Mouse (Mus musculus): Measurements from ENCODE around the gene Ccdc78. TPM values are rescaled to one million over a fixed set of nuclear protein-coding genes. Genes with fewer than 3 reads are reported as not detected.
"Not testable (repeated sequence)": the region's sequence is repeated elsewhere in the genome, so short reads cannot be mapped to it uniquely, and the experiment has no call there.

The Ccdc78 gene
- polyA plus RNA-seq, 1 experiment, result not detected

DNA sequence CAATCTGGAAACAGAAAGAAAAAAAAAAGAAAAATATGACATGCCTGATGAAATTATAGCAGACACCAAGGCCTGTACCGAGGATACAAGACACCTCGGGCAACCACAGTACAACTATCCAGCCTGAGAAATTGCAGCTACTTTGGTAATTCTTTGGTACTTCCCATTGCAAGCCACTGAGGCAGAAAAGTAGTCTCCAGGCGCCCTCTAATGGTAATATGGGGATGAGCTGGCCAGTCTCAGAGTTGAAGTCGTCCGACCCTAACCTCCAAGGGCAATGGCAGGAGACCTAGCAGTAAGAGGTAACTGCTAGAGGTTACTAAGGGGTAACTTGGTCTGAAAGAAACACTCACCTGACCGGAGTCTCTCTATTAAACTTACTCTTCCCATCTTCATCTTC, 14.6 kb downstream of the Ccdc78 start:
- Histone ChIP-seq H3K4me3 (ENCODE audit: low read depth, low read length) (no peak overlapping the region), H3K9me3 (replicated peaks; ENCODE audit: control insufficient read depth, insufficient read depth, low read length, poor library complexity, severe bottlenecking) (no peaks in the 10 kb centered on the region), H3K27me3 (ENCODE audit: control insufficient read depth, insufficient read depth, low read length, poor library complexity, severe bottlenecking) (no peaks in the 10 kb centered on the region), H3K36me3 (ENCODE audit: control insufficient read depth, insufficient read depth, low read length, poor library complexity, severe bottlenecking) (no peaks in the 10 kb centered on the region), H3K9ac (ENCODE audit: low read depth, poor library complexity, severe bottlenecking) (no peak overlapping the region), H3K27ac (ENCODE audit: insufficient read depth, low read length) (no peak overlapping the region), H3K4me1 (ENCODE audit: control insufficient read depth, insufficient read depth, low read length) (no peaks in the 10 kb centered on the region)
- peak; percentile 68 for TF ChIP-seq CTCF (IDR thresholded peaks at IDR 0.05; ENCODE audit: low read depth, low read length)
- TF ChIP-seq EP300 (IDR thresholded peaks at IDR 0.05; ENCODE audit: insufficient read depth, low read depth, low read length), result no peak
- TF ChIP-seq POLR2A (IDR thresholded peaks at IDR 0.05; ENCODE audit: insufficient read depth, low read length), result no peak

DNA sequence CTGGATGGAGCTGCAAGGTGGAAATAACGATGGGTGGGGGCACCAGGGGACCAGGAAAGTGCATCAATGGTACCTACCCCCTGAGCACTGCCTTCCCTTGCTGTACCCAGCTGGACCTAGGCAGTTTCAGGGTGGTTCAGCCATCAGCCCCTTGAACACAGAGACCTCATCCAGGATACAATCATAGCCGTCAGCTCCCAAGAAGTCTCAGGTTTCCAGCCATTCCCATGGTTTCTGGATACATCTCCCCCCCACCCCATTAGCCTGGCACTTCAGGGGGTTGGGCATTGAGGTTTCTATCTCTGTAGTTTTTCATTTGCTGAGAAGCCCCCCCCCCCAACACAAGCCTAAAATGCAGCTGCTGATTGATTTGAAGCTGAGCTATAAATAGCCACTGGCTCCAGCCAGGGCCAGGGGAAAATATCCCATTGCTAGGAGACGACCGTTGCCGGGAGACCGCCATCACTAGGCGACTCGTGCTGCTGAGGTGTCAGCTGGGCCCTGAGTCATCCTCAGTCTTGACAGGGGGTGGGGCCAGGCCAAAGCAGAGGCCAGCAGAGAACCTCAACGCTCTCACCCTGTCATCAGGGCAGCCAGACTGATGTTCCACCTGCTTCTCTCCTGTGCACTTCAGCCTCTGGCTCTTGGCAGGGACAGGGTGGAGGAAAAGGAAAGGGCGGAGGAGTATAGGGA, 16.6 kb downstream of the Ccdc78 start:
- H3K4me1 ChIP-seq (ENCODE audit: control insufficient read depth, insufficient read depth, low read length), result no peaks in the 10 kb centered on the region
- no peaks in the 10 kb centered on the region for H3K36me3 ChIP-seq (ENCODE audit: control insufficient read depth, insufficient read depth, low read length, poor library complexity, severe bottlenecking)
- H3K27ac ChIP-seq (ENCODE audit: insufficient read depth, low read length), result no peak overlapping the region
- no peak overlapping the region for H3K9ac ChIP-seq (ENCODE audit: low read depth, poor library complexity, severe bottlenecking)
- H3K4me3 ChIP-seq (ENCODE audit: low read depth, low read length), result no peak overlapping the region
- H3K9me3 ChIP-seq (replicated peaks; ENCODE audit: control insufficient read depth, insufficient read depth, low read length, poor library complexity, severe bottlenecking), result no peaks in the 10 kb centered on the region
- TF ChIP-seq POLR2A (IDR thresholded peaks at IDR 0.05; ENCODE audit: insufficient read depth, low read length) (no peak), CTCF (IDR thresholded peaks at IDR 0.05; ENCODE audit: low read depth, low read length) (no peak)
- no peaks in the 10 kb centered on the region for H3K27me3 ChIP-seq (ENCODE audit: control insufficient read depth, insufficient read depth, low read length, poor library complexity, severe bottlenecking)

- no peak overlapping the region for H3K4me3 ChIP-seq (ENCODE audit: low read depth, low read length)
- H3K36me3 ChIP-seq (ENCODE audit: control insufficient read depth, insufficient read depth, low read length, poor library complexity, severe bottlenecking), result no peaks in the 10 kb centered on the region
- H3K27ac ChIP-seq (ENCODE audit: insufficient read depth, low read length), result no peak overlapping the region
- H3K9me3 ChIP-seq (replicated peaks; ENCODE audit: control insufficient read depth, insufficient read depth, low read length, poor library complexity, severe bottlenecking), result no peaks in the 10 kb centered on the region
- no peak overlapping the region for H3K9ac ChIP-seq (ENCODE audit: low read depth, poor library complexity, severe bottlenecking)
- no peaks in the 10 kb centered on the region for H3K27me3 ChIP-seq (ENCODE audit: control insufficient read depth, insufficient read depth, low read length, poor library complexity, severe bottlenecking)
- no peaks in the 10 kb centered on the region for H3K4me1 ChIP-seq (ENCODE audit: control insufficient read depth, insufficient read depth, low read length)
- TF ChIP-seq EP300 (IDR thresholded peaks at IDR 0.05; ENCODE audit: insufficient read depth, low read depth, low read length), result no peak
- TF ChIP-seq CTCF (IDR thresholded peaks at IDR 0.05; ENCODE audit: low read depth, low read length), result no peak
- TF ChIP-seq POLR2A (IDR thresholded peaks at IDR 0.05; ENCODE audit: insufficient read depth, low read length), result no peak
Observed at GRCm38 (mm10) chr17:25806507-25806906, 20.1 kb downstream of the Ccdc78 start.

DNA sequence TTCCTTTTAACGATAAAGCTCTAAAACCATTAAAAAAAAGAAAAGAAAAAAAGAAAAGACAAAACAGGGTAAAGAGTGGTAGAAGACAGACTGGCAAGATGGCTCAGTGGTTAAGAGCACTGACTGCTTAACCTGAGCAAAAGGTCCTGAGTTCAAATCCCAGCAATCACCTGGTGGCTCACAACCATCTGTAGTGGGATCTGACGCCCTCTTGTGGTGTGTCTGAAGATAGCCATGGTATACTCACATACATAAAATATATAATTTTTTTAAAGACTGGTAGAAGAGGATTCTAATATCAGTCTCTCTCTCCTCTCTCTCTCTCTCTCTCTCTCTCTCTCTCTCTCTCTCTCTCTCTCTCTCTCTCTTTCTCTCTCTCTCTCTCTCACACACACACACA, 21.1 kb downstream of the Ccdc78 start:
- H3K9ac ChIP-seq (ENCODE audit: low read depth, poor library complexity, severe bottlenecking); H3K4me1 ChIP-seq (ENCODE audit: control insufficient read depth, insufficient read depth, low read length); H3K27me3 ChIP-seq (ENCODE audit: control insufficient read depth, insufficient read depth, low read length, poor library complexity, severe bottlenecking); H3K36me3 ChIP-seq (ENCODE audit: control insufficient read depth, insufficient read depth, low read length, poor library complexity, severe bottlenecking); H3K9me3 ChIP-seq (replicated peaks; ENCODE audit: control insufficient read depth, insufficient read depth, low read length, poor library complexity, severe bottlenecking); H3K27ac ChIP-seq (ENCODE audit: insufficient read depth, low read length); H3K4me3 ChIP-seq (ENCODE audit: low read depth, low read length): not testable (repeated sequence)

DNA sequence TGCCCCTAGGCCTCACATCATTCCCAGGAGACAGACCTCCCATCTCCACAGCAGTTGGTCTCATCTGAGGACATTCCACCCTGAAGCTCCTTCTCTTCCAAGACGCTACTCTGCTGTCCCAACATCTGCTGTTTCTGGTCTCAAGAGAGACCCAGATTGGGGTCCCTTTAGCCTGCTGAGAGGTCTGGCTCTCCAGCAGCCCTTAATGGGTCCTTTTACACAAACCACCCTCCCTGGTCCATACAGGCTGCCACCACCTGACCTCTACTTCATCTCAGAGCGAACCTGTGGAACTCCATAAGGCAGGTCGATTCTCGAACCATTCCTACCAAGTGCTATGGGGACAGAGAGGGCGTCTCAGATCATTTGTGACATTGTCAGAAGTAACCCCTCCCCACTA, 21.6 kb downstream of the Ccdc78 start:
- no peak overlapping the region for H3K4me3 ChIP-seq (ENCODE audit: low read depth, low read length)
- no peak overlapping the region for H3K27ac ChIP-seq (ENCODE audit: insufficient read depth, low read length)
- no peaks in the 10 kb centered on the region for H3K9me3 ChIP-seq (replicated peaks; ENCODE audit: control insufficient read depth, insufficient read depth, low read length, poor library complexity, severe bottlenecking)
- H3K9ac ChIP-seq (ENCODE audit: low read depth, poor library complexity, severe bottlenecking), result peak overlapping the region; percentile 73; the same call in 1 of the 2 replicates
- H3K27me3 ChIP-seq (ENCODE audit: control insufficient read depth, insufficient read depth, low read length, poor library complexity, severe bottlenecking), result no peaks in the 10 kb centered on the region
- no peaks in the 10 kb centered on the region for H3K4me1 ChIP-seq (ENCODE audit: control insufficient read depth, insufficient read depth, low read length)
- TF ChIP-seq POLR2A (IDR thresholded peaks at IDR 0.05; ENCODE audit: insufficient read depth, low read length) (no peak), EP300 (IDR thresholded peaks at IDR 0.05; ENCODE audit: insufficient read depth, low read depth, low read length) (no peak), CTCF (IDR thresholded peaks at IDR 0.05; ENCODE audit: low read depth, low read length) (no peak)
- no peaks in the 10 kb centered on the region for H3K36me3 ChIP-seq (ENCODE audit: control insufficient read depth, insufficient read depth, low read length, poor library complexity, severe bottlenecking)

- H3K36me3 ChIP-seq (ENCODE audit: control insufficient read depth, insufficient read depth, low read length, poor library complexity, severe bottlenecking), result no peaks in the 10 kb centered on the region
- peak within 1 kb of the TSS; percentile 84 for H3K4me3 ChIP-seq (ENCODE audit: low read depth, low read length)
- TF ChIP-seq CTCF (IDR thresholded peaks at IDR 0.05; ENCODE audit: low read depth, low read length) (no peak), EP300 (IDR thresholded peaks at IDR 0.05; ENCODE audit: insufficient read depth, low read depth, low read length) (peak; percentile 19; the same call in 1 of the 2 replicates)
- no peaks in the 10 kb centered on the region for H3K4me1 ChIP-seq (ENCODE audit: control insufficient read depth, insufficient read depth, low read length)
- no peaks in the 10 kb centered on the region for H3K27me3 ChIP-seq (ENCODE audit: control insufficient read depth, insufficient read depth, low read length, poor library complexity, severe bottlenecking)
- H3K9me3 ChIP-seq (replicated peaks; ENCODE audit: control insufficient read depth, insufficient read depth, low read length, poor library complexity, severe bottlenecking), result no peaks in the 10 kb centered on the region
- H3K27ac ChIP-seq (ENCODE audit: insufficient read depth, low read length), result no peak within 1 kb of the TSS
- H3K9ac ChIP-seq (ENCODE audit: low read depth, poor library complexity, severe bottlenecking), result peak within 1 kb of the TSS; percentile 73
Observed at GRCm38 (mm10) chr17:25808789-25809605, 22.6 kb downstream of the Ccdc78 start, which contains the start of gene Fbxl16. Gene Fbxl16, plus strand, starts transcription at chr17:25809085.
